8 mouse cellular contexts compared by ENCODE assay signal in genomic region chr16:45094136-45094756, GRCm38 (mm10). TPM values are rescaled to one million over a fixed set of nuclear protein-coding genes. Genes with fewer than 3 reads are reported as not detected.
DNase-seq lines count a peak whose midpoint lies in the region; ATAC-seq and TF ChIP-seq lines count a peak whose summit lies in the region.

No protein-coding gene starts in this region.

- H3K27ac ChIP-seq in heart, adult 2 months = peak overlapping the region; percentile 83
- peak overlapping the region; percentile 80 for H3K27ac ChIP-seq in embryonic facial prominence, embryonic 10.5 days (replicated peaks)
- H3K27ac ChIP-seq in hindbrain, embryonic 11.5 days (ENCODE audit: low read depth, low read length) = no peak overlapping the region
- peak overlapping the region; percentile 71 for H3K27ac ChIP-seq in midbrain, embryonic 10.5 days (replicated peaks)

- 9% methylated on average over 9 of the region's 9 CpGs for WGBS in heart, adult 2 months
- 15% methylated on average over 9 of the region's 9 CpGs for WGBS in embryonic facial prominence, embryonic 10.5 days
- 15% methylated on average over 9 of the region's 9 CpGs for WGBS in hindbrain, embryonic 11.5 days
- 11% methylated on average over 9 of the region's 9 CpGs for WGBS in midbrain, embryonic 10.5 days

- H3K9me3 ChIP-seq in embryonic facial prominence, embryonic 10.5 days = no peaks in the 10 kb centered on the region
- no peaks in the 10 kb centered on the region for H3K9me3 ChIP-seq in hindbrain, embryonic 11.5 days (ENCODE audit: control insufficient read depth, low read length)
- H3K9me3 ChIP-seq in midbrain, embryonic 10.5 days (replicated peaks) = no peaks in the 10 kb centered on the region

- no peak for TF ChIP-seq CTCF in heart, adult 2 months (IDR thresholded peaks at IDR 0.05)

- peak overlapping the region; percentile 47 for H3K4me3 ChIP-seq in heart, adult 2 months
- H3K4me3 ChIP-seq in embryonic facial prominence, embryonic 10.5 days = peak overlapping the region; percentile 54
- H3K4me3 ChIP-seq in hindbrain, embryonic 11.5 days (ENCODE audit: low read depth, low read length) = peak overlapping the region; percentile 11; the same call in 1 of the 2 replicates
- peak overlapping the region; percentile 41 for H3K4me3 ChIP-seq in midbrain, embryonic 10.5 days

- H3K4me1 ChIP-seq in heart, adult 2 months (ENCODE audit: control insufficient read depth, insufficient read depth, low read length) = peaks cover 9% of the 10 kb centered on the region
- peaks cover 33% of the 10 kb centered on the region for H3K4me1 ChIP-seq in embryonic facial prominence, embryonic 10.5 days
- H3K4me1 ChIP-seq in hindbrain, embryonic 11.5 days (replicated peaks; ENCODE audit: control insufficient read depth, insufficient read depth, low read length) = no peaks in the 10 kb centered on the region
- H3K4me1 ChIP-seq in midbrain, embryonic 10.5 days = peaks cover 17% of the 10 kb centered on the region

- DNase-seq in heart, adult 2 months = peak; percentile 39 to 60
- DNase-seq in heart, adult 8-10 months (ENCODE audit: low spot score) = no peak
- peak; percentile 43 for DNase-seq in embryonic facial prominence, embryonic 10.5 days (ENCODE audit: low spot score)
- DNase-seq in hindbrain, embryonic 11.5 days (ENCODE audit: low spot score) = peak; percentile 41
- DNase-seq in midbrain, embryonic 10.5 days (ENCODE audit: low spot score) = peak; percentile 20
- no peak for DNase-seq in c-Kit-positive CD71-positive TER-119-positive erythroid progenitor cells, embryonic 14.5 days (ENCODE audit: low spot score)
- no peak for DNase-seq in thymus, postnatal 14 days
- no peak for DNase-seq in spleen, postnatal 10 days (ENCODE audit: low spot score in 2 of 2)

- ATAC-seq in hindbrain, embryonic 11.5 days (ENCODE audit: low FRiP score) = no peak

- no peak for TF ChIP-seq POLR2A in heart, adult 2 months (IDR thresholded peaks at IDR 0.05; ENCODE audit: insufficient read depth, low read depth, low read length)

- H3K9ac ChIP-seq in heart, adult 2 months (ENCODE audit: low read depth, low read length) = peak overlapping the region; percentile 74
- H3K9ac ChIP-seq in hindbrain, embryonic 11.5 days (ENCODE audit: low read depth, low read length) = 0 out of 2 replicates have a peak overlapping the region, but pooled peaks have one; percentile 12

- intact Hi-C loops in heart, adult 2 months (cut with DNase I) = loop anchor here (5.0 to 10.0 kb wide), 3 partner anchors 132 to 612 kb away; partner anchors contain the start of gene Nepro

- no peak for TF ChIP-seq EP300 in heart, adult 2 months (IDR thresholded peaks at IDR 0.05; ENCODE audit: insufficient read depth, low read depth, low read length)

- peak overlapping the region; percentile 19 for H3K4me2 ChIP-seq in hindbrain, embryonic 11.5 days (replicated peaks; ENCODE audit: low read depth, low read length)

- H3K27me3 ChIP-seq in heart, adult 2 months (ENCODE audit: control insufficient read depth, insufficient read depth, low read length) = no peaks in the 10 kb centered on the region
- no peaks in the 10 kb centered on the region for H3K27me3 ChIP-seq in embryonic facial prominence, embryonic 10.5 days (replicated peaks; ENCODE audit: low read depth, poor library complexity, severe bottlenecking)
- H3K27me3 ChIP-seq in hindbrain, embryonic 11.5 days (ENCODE audit: control insufficient read depth, insufficient read depth, low read length) = no peaks in the 10 kb centered on the region
- H3K27me3 ChIP-seq in midbrain, embryonic 10.5 days (ENCODE audit: low read depth, poor library complexity, severe bottlenecking) = no peaks in the 10 kb centered on the region

- H3K79me2 ChIP-seq in heart, adult 2 months (replicated peaks; ENCODE audit: control insufficient read depth, insufficient read depth, low read length) = no peaks in the 10 kb centered on the region

- peaks cover 1% of the 10 kb centered on the region; the same call in 1 of the 2 replicates for H3K36me3 ChIP-seq in heart, adult 2 months (ENCODE audit: control insufficient read depth, insufficient read depth, low read length)
- no peaks in the 10 kb centered on the region for H3K36me3 ChIP-seq in embryonic facial prominence, embryonic 10.5 days (replicated peaks)
- no peaks in the 10 kb centered on the region for H3K36me3 ChIP-seq in hindbrain, embryonic 11.5 days (ENCODE audit: control insufficient read depth, insufficient read depth, low read length)
- H3K36me3 ChIP-seq in midbrain, embryonic 10.5 days = no peaks in the 10 kb centered on the region

RNA-seq across cellular contexts. Expression of gene Ccdc80, which starts 1.0 kb away (rescaled TPM):
- 10 to 100 TPM; 64.0 to 65.3 TPM for total RNA-seq in heart, adult 2 months (2021)
- polyA plus RNA-seq in heart, adult 2 months (2012; rRNA removed) = 43.4 and 59.4 TPM in 2 replicates
- 10 to 100 TPM; 41.6 to 54.5 (median 48.7) TPM for total RNA-seq in heart, adult 8-10 months (2022)
- polyA plus RNA-seq in embryonic facial prominence, embryonic 10.5 days (2016; fragmentation: Nextera tagmentation; extraction: Ambion mirVana) = 25.2 and 25.7 TPM in 2 replicates
- 19.0 and 22.7 TPM in 2 replicates for polyA plus RNA-seq in hindbrain, embryonic 11.5 days (2014; fragmentation: Nextera tagmentation; extraction: Ambion mirVana)
- 13.0 and 25.2 TPM in 2 replicates for polyA plus RNA-seq in midbrain, embryonic 10.5 days (2016; fragmentation: Nextera tagmentation; extraction: Ambion mirVana)

Comparison
In these comparisons a context has a peak if more than half of its experiments do, and no peak if none do; other contexts are left out.
1. DNase-seq: peak in heart, adult 2 months (2 of 2), embryonic facial prominence, embryonic 10.5 days (single experiment), hindbrain, embryonic 11.5 days (single experiment) and midbrain, embryonic 10.5 days (single experiment); none in heart, adult 8-10 months (single experiment), c-Kit-positive CD71-positive TER-119-positive erythroid progenitor cells, embryonic 14.5 days (single experiment), thymus, postnatal 14 days (single experiment) and spleen, postnatal 10 days (0 of 2).
2. Peak in every context shown above with its lines, with median percentiles within 50 percentile points of each other: H3K4me3 ChIP-seq.